27 mouse cellular contexts compared by ENCODE assay signal in genomic region chr4:70160062-70160461, GRCm38 (mm10).
DNase-seq lines count a peak whose midpoint lies in the region; ATAC-seq and TF ChIP-seq lines count a peak whose summit lies in the region.
"Had no signal": no experiment of that assay in that cellular context is flagged by ENCODE, and none has a peak within 500 bp of the region (broad histone marks: within the 10 kb centered on the region; RNA-seq: fewer than 3 reads in every experiment).

No protein-coding gene starts in this region.

- WGBS in liver, embryonic 12.5 days (ENCODE audit: insufficient replicate concordance) = 64% methylated on average over 1 of the region's 1 CpGs
- 89% methylated on average over 1 of the region's 1 CpGs for WGBS in liver, postnatal 0 days (ENCODE audit: insufficient replicate concordance)
- 73% methylated on average over 1 of the region's 1 CpGs for WGBS in liver, embryonic 13.5 days (ENCODE audit: insufficient replicate concordance)
- 51% methylated on average over 1 of the region's 1 CpGs for WGBS in liver, embryonic 16.5 days (ENCODE audit: insufficient replicate concordance)
- 84% methylated on average over 1 of the region's 1 CpGs for WGBS in midbrain, postnatal 0 days

- H3K27me3 ChIP-seq in liver, embryonic 12.5 days (replicated peaks) = no peaks in the 10 kb centered on the region
- H3K27me3 ChIP-seq in liver, postnatal 0 days (ENCODE audit: insufficient read depth, low read length) = no peaks in the 10 kb centered on the region
- H3K27me3 ChIP-seq in liver, embryonic 13.5 days = no peaks in the 10 kb centered on the region
- H3K27me3 ChIP-seq in liver, embryonic 16.5 days (ENCODE audit: control insufficient read depth, insufficient read depth, low read depth, low read length) = no peaks in the 10 kb centered on the region
- H3K27me3 ChIP-seq in midbrain, postnatal 0 days (ENCODE audit: insufficient read depth, low read length) = no peaks in the 10 kb centered on the region
- H3K27me3 ChIP-seq: CH12.LX; embryonic facial prominence, embryonic 12.5 days; embryonic facial prominence, embryonic 15.5 days; forebrain, embryonic 15.5 days; heart, embryonic 13.5 days had no signal

- H3K4me2 ChIP-seq in liver, embryonic 12.5 days = no peak overlapping the region
- no peak overlapping the region for H3K4me2 ChIP-seq in liver, postnatal 0 days (ENCODE audit: low read depth, low read length)
- H3K4me2 ChIP-seq in liver, embryonic 13.5 days = no peak overlapping the region
- H3K4me2 ChIP-seq in liver, embryonic 16.5 days (ENCODE audit: low read depth, low read length) = no peak overlapping the region
- no peak overlapping the region for H3K4me2 ChIP-seq in midbrain, postnatal 0 days (ENCODE audit: low read depth, low read length, poor library complexity, severe bottlenecking)
- H3K4me2 ChIP-seq: embryonic facial prominence, embryonic 12.5 days; embryonic facial prominence, embryonic 15.5 days; forebrain, embryonic 15.5 days; heart, embryonic 13.5 days; hindbrain, embryonic 14.5 days had no signal

- H3K9ac ChIP-seq in liver, embryonic 12.5 days = no peak overlapping the region
- no peak overlapping the region for H3K9ac ChIP-seq in liver, postnatal 0 days (replicated peaks)
- no peak overlapping the region for H3K9ac ChIP-seq in liver, embryonic 13.5 days
- no peak overlapping the region for H3K9ac ChIP-seq in liver, embryonic 16.5 days (ENCODE audit: low read depth, low read length)
- no peak overlapping the region for H3K9ac ChIP-seq in midbrain, postnatal 0 days (replicated peaks; ENCODE audit: low read length, poor library complexity, severe bottlenecking)
- H3K9ac ChIP-seq: embryonic facial prominence, embryonic 12.5 days; embryonic facial prominence, embryonic 15.5 days; forebrain, embryonic 15.5 days; heart, embryonic 13.5 days; hindbrain, embryonic 14.5 days had no signal

- DNase-seq in liver, postnatal 0 days = no peak
- no peak for DNase-seq in liver, embryonic 13.5 days
- DNase-seq in midbrain, postnatal 0 days (ENCODE audit: low spot score) = no peak
- no peak for DNase-seq in adrenal gland, postnatal 4 days (ENCODE audit: low spot score in 2 of 2)
- DNase-seq: adrenal gland, adult 2 months; adrenal gland, postnatal 14 days; B cell, adult 2 months; cerebellum, adult 11 months; cerebellum, adult 2 months; cerebellum, adult 9-11 months; cerebellum, postnatal 25 days; gastrocnemius, postnatal 36 days; heart, adult 2 months; heart, postnatal 14 days; heart, postnatal 4 days had no signal

- ATAC-seq in liver, embryonic 12.5 days = peak; percentile 91
- no peak for ATAC-seq in liver, postnatal 0 days
- peak; percentile 89 for ATAC-seq in liver, embryonic 13.5 days (ENCODE audit: low read depth)
- ATAC-seq in liver, embryonic 16.5 days (ENCODE audit: low read depth) = peak; percentile 87
- ATAC-seq in midbrain, postnatal 0 days (ENCODE audit: low FRiP score) = no peak
- ATAC-seq: forebrain, embryonic 15.5 days; hindbrain, postnatal 0 days; inflammation-experienced regulatory T-cells, adult 6 months had no signal

- TF ChIP-seq CTCF in liver, postnatal 0 days (IDR thresholded peaks at IDR 0.05; ENCODE audit: low read depth) = no peak
- TF ChIP-seq CTCF in midbrain, postnatal 0 days (IDR thresholded peaks at IDR 0.05) = no peak

- no peak overlapping the region for H3K4me3 ChIP-seq in liver, embryonic 12.5 days
- H3K4me3 ChIP-seq in liver, postnatal 0 days (ENCODE audit: low read depth, low read length) = no peak overlapping the region
- H3K4me3 ChIP-seq in liver, embryonic 13.5 days (replicated peaks) = no peak overlapping the region
- no peak overlapping the region for H3K4me3 ChIP-seq in liver, embryonic 16.5 days (ENCODE audit: low read depth, low read length)
- no peak overlapping the region for H3K4me3 ChIP-seq in midbrain, postnatal 0 days (ENCODE audit: low read depth, low read length)
- H3K4me3 ChIP-seq: embryonic facial prominence, embryonic 12.5 days; embryonic facial prominence, embryonic 15.5 days; forebrain, embryonic 15.5 days; heart, adult 2 months; heart, embryonic 10.5 days; heart, embryonic 13.5 days had no signal

- no peaks in the 10 kb centered on the region for H3K36me3 ChIP-seq in liver, embryonic 12.5 days
- H3K36me3 ChIP-seq in liver, postnatal 0 days (replicated peaks; ENCODE audit: insufficient read depth, low read length) = no peaks in the 10 kb centered on the region
- H3K36me3 ChIP-seq in liver, embryonic 13.5 days = no peaks in the 10 kb centered on the region
- H3K36me3 ChIP-seq in liver, embryonic 16.5 days (ENCODE audit: control insufficient read depth, insufficient read depth) = no peaks in the 10 kb centered on the region
- H3K36me3 ChIP-seq in midbrain, postnatal 0 days (ENCODE audit: insufficient read depth, low read length) = no peaks in the 10 kb centered on the region
- H3K36me3 ChIP-seq: embryonic facial prominence, embryonic 12.5 days; embryonic facial prominence, embryonic 15.5 days; forebrain, embryonic 15.5 days; G1E; heart, embryonic 10.5 days; heart, embryonic 13.5 days had no signal

- no peaks in the 10 kb centered on the region for H3K9me3 ChIP-seq in liver, embryonic 12.5 days (replicated peaks)
- H3K9me3 ChIP-seq in liver, postnatal 0 days (ENCODE audit: low read length) = no peaks in the 10 kb centered on the region
- no peaks in the 10 kb centered on the region for H3K9me3 ChIP-seq in liver, embryonic 13.5 days (replicated peaks)
- no peaks in the 10 kb centered on the region for H3K9me3 ChIP-seq in liver, embryonic 16.5 days (replicated peaks; ENCODE audit: control insufficient read depth, low read length)
- H3K9me3 ChIP-seq in midbrain, postnatal 0 days (ENCODE audit: low read length) = no peaks in the 10 kb centered on the region
- H3K9me3 ChIP-seq: embryonic facial prominence, embryonic 12.5 days; embryonic facial prominence, embryonic 15.5 days; forebrain, embryonic 15.5 days; G1E; heart, embryonic 10.5 days; heart, embryonic 13.5 days had no signal

- no peak for TF ChIP-seq EP300 in liver, postnatal 0 days (IDR thresholded peaks at IDR 0.05; ENCODE audit: low read depth)

- peaks cover 14% of the 10 kb centered on the region for H3K4me1 ChIP-seq in liver, embryonic 12.5 days
- H3K4me1 ChIP-seq in liver, postnatal 0 days (ENCODE audit: insufficient read depth) = no peaks in the 10 kb centered on the region
- H3K4me1 ChIP-seq in liver, embryonic 13.5 days (replicated peaks) = peaks cover 24% of the 10 kb centered on the region
- H3K4me1 ChIP-seq in liver, embryonic 16.5 days (ENCODE audit: control insufficient read depth, low read depth, low read length) = no peaks in the 10 kb centered on the region
- no peaks in the 10 kb centered on the region for H3K4me1 ChIP-seq in midbrain, postnatal 0 days (ENCODE audit: insufficient read depth, low read length)
- H3K4me1 ChIP-seq: embryonic facial prominence, embryonic 12.5 days; embryonic facial prominence, embryonic 15.5 days; forebrain, embryonic 15.5 days; heart, embryonic 10.5 days; heart, embryonic 13.5 days had no signal

- H3K27ac ChIP-seq in liver, embryonic 12.5 days = no peak overlapping the region; the same call in 1 of the 2 replicates
- no peak overlapping the region for H3K27ac ChIP-seq in liver, postnatal 0 days (ENCODE audit: low read depth)
- H3K27ac ChIP-seq in liver, embryonic 13.5 days = no peak overlapping the region
- H3K27ac ChIP-seq in liver, embryonic 16.5 days (ENCODE audit: low read length) = no peak overlapping the region
- H3K27ac ChIP-seq in midbrain, postnatal 0 days (ENCODE audit: low read depth, low read length) = no peak overlapping the region
- H3K27ac ChIP-seq: embryonic facial prominence, embryonic 12.5 days; embryonic facial prominence, embryonic 15.5 days; forebrain, embryonic 15.5 days; heart, adult 2 months; heart, embryonic 10.5 days; heart, embryonic 13.5 days; hindbrain, embryonic 14.5 days; hindbrain, postnatal 0 days had no signal

Comparison
In these comparisons a context has a peak if more than half of its experiments do, and no peak if none do; other contexts are left out.
1. ATAC-seq: peak in liver, embryonic 12.5 days (single experiment), liver, embryonic 13.5 days (single experiment) and liver, embryonic 16.5 days (single experiment); none in liver, postnatal 0 days (single experiment) and midbrain, postnatal 0 days (single experiment).